Mouse (Mus musculus) limb, embryonic 14.5 days (tissue): ENCODE measurements at regions not wholly inside any gene's neighbourhood (a gene's known extent, or its start where the extent isn't known, plus 50 kb on each side); places are given as distances from the start of the nearest gene placed in this dataset.
A peak's percentile ranks its signal among the peaks of the same experiment; 100 is the strongest.

Source experiments
- ATAC-seq: fragments of 200-750 bp; cut with Nextera tagmentation; 2 replicates; pipeline ENCODE4 v1.8.0; 2017; ENCODE audit warnings: low read depth, moderate number of reproducible peaks, moderate TSS enrichment; ENCODE audit not compliant: low FRiP score
- DNase-seq: peaks from one replicate; pipeline ENCODE4 v3.0.0-alpha.2; 2015; ENCODE audit warnings: low spot score
- H3K27ac ChIP-seq: fragments of 300-500 bp; sonication (generic); replicated peaks from 2 replicates; pipeline ENCODE4 v1.5.1; 2014; ENCODE audit warnings: low read depth, mild to moderate bottlenecking, low read length, moderate library complexity, mixed read lengths
- H3K27me3 ChIP-seq: fragments of 300-500 bp; sonication (generic); 2 replicates; pipeline ENCODE4 v1.6.1; 2014; ENCODE audit warnings: low read length, mixed read lengths; ENCODE audit not compliant: control insufficient read depth, insufficient read depth
- H3K36me3 ChIP-seq: fragments of 300-500 bp; sonication (generic); 2 replicates; pipeline ENCODE4 v1.6.1; 2014; ENCODE audit warnings: mild to moderate bottlenecking, low read length, moderate library complexity, mixed read lengths; ENCODE audit not compliant: control insufficient read depth, insufficient read depth
- H3K4me1 ChIP-seq: fragments of 300-500 bp; sonication (generic); 2 replicates; pipeline ENCODE4 v1.6.1; 2014; ENCODE audit warnings: antibody characterized with exemption, low read length, mixed read lengths; ENCODE audit not compliant: control insufficient read depth, insufficient read depth
- H3K4me2 ChIP-seq: fragments of 300-500 bp; sonication (generic); replicated peaks from 2 replicates; pipeline ENCODE4 v1.6.1; 2014; ENCODE audit warnings: low read depth, mild to moderate bottlenecking, low read length, moderate library complexity; ENCODE audit not compliant: severe bottlenecking
- H3K4me3 ChIP-seq: fragments of 300-500 bp; sonication (generic); replicated peaks from 2 replicates; pipeline ENCODE4 v1.5.1; 2014; ENCODE audit warnings: low read length
- H3K9ac ChIP-seq: fragments of 300-500 bp; sonication (generic); 2 replicates; pipeline ENCODE4 v1.6.1; 2014; ENCODE audit warnings: mild to moderate bottlenecking, low read depth, low read length, moderate library complexity; ENCODE audit not compliant: severe bottlenecking
- H3K9me3 ChIP-seq: fragments of 300-500 bp; sonication (generic); 2 replicates; pipeline ENCODE4 v1.6.1; 2016; ENCODE audit warnings: low read length; ENCODE audit not compliant: control insufficient read depth
- POLR2A ChIP-seq: fragments of 200-500 bp; IDR thresholded peaks from 2 replicates; pipeline ENCODE4 v1.8.0; 2012; ENCODE audit warnings: inconsistent platforms, mild to moderate bottlenecking, moderate library complexity, borderline replicate concordance; ENCODE audit not compliant: insufficient read depth, insufficient read length; ENCODE audit errors: extremely low read depth
- WGBS: fragments of 180-500 bp; shearing (Covaris S2); extraction: QIAGEN DNeasy Blood & Tissue Kit; methylation state at CpG from one replicate; pipeline ENCODE4 v1.1.7; 2014; 5-methylcytosine and 5-hydroxymethylcytosine counted together

DNA sequence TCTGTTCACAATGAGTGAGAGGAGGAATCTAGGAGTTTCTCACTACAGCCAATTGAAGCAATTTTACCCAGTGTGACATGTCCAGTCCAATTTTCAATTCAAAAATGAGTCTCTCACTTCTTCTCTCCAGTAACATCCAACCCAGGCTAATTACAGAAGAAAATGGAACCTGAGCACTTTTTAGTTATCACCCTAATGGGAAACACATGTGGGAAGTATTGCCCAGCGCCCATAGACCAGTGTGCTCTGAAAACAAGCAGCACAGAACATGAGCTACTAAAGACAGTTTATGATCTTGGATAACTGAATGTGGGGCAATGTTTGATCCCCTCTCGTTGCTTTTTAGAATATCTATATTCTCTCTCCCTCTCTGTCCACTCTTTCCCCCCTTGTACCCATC lies 70.5 kb upstream of the Efemp1 start:
- Histone ChIP-seq H3K36me3 (no peaks in the 10 kb centered on the region), H3K27me3 (no peaks in the 10 kb centered on the region), H3K27ac (no peak overlapping the region), H3K4me2 (no peak overlapping the region), H3K4me1 (no peaks in the 10 kb centered on the region), H3K9me3 (no peaks in the 10 kb centered on the region), H3K9ac (no peak overlapping the region), H3K4me3 (no peak overlapping the region)
- no peak for DNase-seq
- 22% methylated on average over 2 of the region's 2 CpGs for WGBS
- ATAC-seq: no peak
- no peak for TF ChIP-seq POLR2A

DNA sequence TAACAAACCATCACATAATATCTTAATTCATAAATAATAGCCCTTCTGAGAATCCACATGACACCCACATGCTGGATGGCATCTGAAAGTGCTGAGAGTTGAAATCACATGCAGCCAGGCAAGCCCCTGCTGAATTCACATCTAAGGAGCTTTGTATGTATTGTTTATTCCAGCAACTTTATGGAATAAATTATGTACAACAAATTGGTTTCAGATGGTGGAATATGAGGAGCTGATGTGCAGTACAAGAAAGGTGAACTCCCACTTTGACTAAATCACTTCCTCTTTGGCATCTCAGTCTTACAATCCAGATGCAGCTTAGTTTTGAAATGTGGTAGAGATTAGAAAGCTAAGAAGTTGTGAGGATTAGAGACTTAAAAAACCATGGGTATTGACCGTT lies 82.2 kb upstream of the Efemp1 start:
- ATAC-seq (no peak), DNase-seq (peak; percentile 27)
- Histone ChIP-seq H3K9me3 (no peaks in the 10 kb centered on the region), H3K4me1 (no peaks in the 10 kb centered on the region), H3K27ac (no peak overlapping the region), H3K36me3 (no peaks in the 10 kb centered on the region), H3K4me2 (no peak overlapping the region), H3K4me3 (no peak overlapping the region), H3K27me3 (no peaks in the 10 kb centered on the region), H3K9ac (no peak overlapping the region)
- TF ChIP-seq POLR2A: no peak
- 48% methylated on average over 1 of the region's 1 CpGs for WGBS

DNA sequence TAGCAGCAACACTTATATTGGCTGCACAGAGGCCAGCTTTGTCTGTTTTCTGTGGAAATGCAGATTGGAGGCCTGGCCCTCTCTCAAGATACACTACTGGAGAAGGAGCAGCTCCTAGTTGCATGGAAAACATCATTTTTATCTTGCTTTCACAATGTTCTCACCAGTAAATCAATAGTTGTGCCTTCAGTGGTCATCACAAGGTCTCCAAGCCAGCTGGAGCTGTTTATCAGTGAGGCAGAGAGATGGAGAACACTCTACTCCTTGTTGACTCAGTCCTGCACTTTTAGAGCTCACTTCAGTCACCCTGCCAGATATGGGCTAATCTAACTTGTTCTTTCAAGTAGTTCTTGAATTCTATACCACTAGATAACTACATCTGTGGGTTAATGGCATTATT lies 92.3 kb upstream of the Efemp1 start:
- no peak overlapping the region for H3K4me2 ChIP-seq
- no peak overlapping the region for H3K9ac ChIP-seq
- ATAC-seq (no peak), DNase-seq (no peak)
- no peaks in the 10 kb centered on the region for H3K36me3 ChIP-seq
- no peaks in the 10 kb centered on the region for H3K4me1 ChIP-seq
- no peaks in the 10 kb centered on the region for H3K9me3 ChIP-seq
- no peak for TF ChIP-seq POLR2A
- no peak overlapping the region for H3K27ac ChIP-seq
- H3K27me3 ChIP-seq: no peaks in the 10 kb centered on the region
- H3K4me3 ChIP-seq: no peak overlapping the region

- no peak for TF ChIP-seq POLR2A
- ATAC-seq: peak; percentile 87
- 8% methylated on average over 8 of the region's 8 CpGs for WGBS
- peaks cover 3% of the 10 kb centered on the region; the same call in 1 of the 2 replicates for H3K4me1 ChIP-seq
- peak; percentile 68 for DNase-seq
- H3K36me3 ChIP-seq: no peaks in the 10 kb centered on the region
- H3K4me2 ChIP-seq: peak overlapping the region; percentile 22
- no peak overlapping the region for H3K27ac ChIP-seq
- no peak overlapping the region for H3K4me3 ChIP-seq
- H3K9ac ChIP-seq: no peak overlapping the region
- no peaks in the 10 kb centered on the region for H3K9me3 ChIP-seq
- H3K27me3 ChIP-seq: no peaks in the 10 kb centered on the region
Observed at GRCm38 (mm10) chr11:28734941-28735597, 117.9 kb upstream of the Efemp1 start.

GRCm38 (mm10) chr11:28734581-28734931 lies 118.4 kb upstream of the Efemp1 start:
- no peak for DNase-seq
- Histone ChIP-seq H3K27me3 (no peaks in the 10 kb centered on the region), H3K9me3 (no peaks in the 10 kb centered on the region), H3K4me1 (peaks cover 3% of the 10 kb centered on the region; the same call in 1 of the 2 replicates), H3K4me3 (no peak overlapping the region), H3K36me3 (no peaks in the 10 kb centered on the region), H3K4me2 (peak overlapping the region; percentile 22; the same call in 1 of the 2 replicates), H3K9ac (no peak overlapping the region), H3K27ac (no peak overlapping the region)
- 10% methylated on average over 1 of the region's 1 CpGs for WGBS
- ATAC-seq: peak; percentile 27; the same call in 1 of the 2 replicates
- no peak for TF ChIP-seq POLR2A
